Mouse (Mus musculus): ENCODE measurements around the gene Frat2. TPM values are rescaled to one million over a fixed set of nuclear protein-coding genes. Genes with fewer than 3 reads are reported as not detected.

Gene Frat2
- polyA plus RNA-seq, 1 experiment from 2014 or later = 6.4 TPM

GRCm38 (mm10) chr19:41839685-41840084, 8.2 kb downstream of the Frat2 start:
- 91% methylated on average over 3 of the region's 3 CpGs for WGBS
- H3K9me3 ChIP-seq (ENCODE audit: control insufficient read depth, low read length) = no peaks in the 10 kb centered on the region
- ATAC-seq (replicated peaks; ENCODE audit: low FRiP score, low TSS enrichment, low read depth) = no peak
- H3K27ac ChIP-seq (ENCODE audit: low read depth) = no peak overlapping the region
- no peaks in the 10 kb centered on the region for H3K27me3 ChIP-seq (replicated peaks; ENCODE audit: control insufficient read depth, insufficient read depth, low read length)
- no peak overlapping the region for H3K4me3 ChIP-seq (ENCODE audit: low read depth, low read length)
- no peak overlapping the region for H3K4me2 ChIP-seq (ENCODE audit: low read length)
- no peak overlapping the region for H3K9ac ChIP-seq (ENCODE audit: low read length)
- no peaks in the 10 kb centered on the region for H3K36me3 ChIP-seq (ENCODE audit: control insufficient read depth, insufficient read depth, low read length)
- no peak for DNase-seq (ENCODE audit: low spot score)
- H3K4me1 ChIP-seq (replicated peaks; ENCODE audit: control insufficient read depth, insufficient read depth, low read length) = no peaks in the 10 kb centered on the region

DNA sequence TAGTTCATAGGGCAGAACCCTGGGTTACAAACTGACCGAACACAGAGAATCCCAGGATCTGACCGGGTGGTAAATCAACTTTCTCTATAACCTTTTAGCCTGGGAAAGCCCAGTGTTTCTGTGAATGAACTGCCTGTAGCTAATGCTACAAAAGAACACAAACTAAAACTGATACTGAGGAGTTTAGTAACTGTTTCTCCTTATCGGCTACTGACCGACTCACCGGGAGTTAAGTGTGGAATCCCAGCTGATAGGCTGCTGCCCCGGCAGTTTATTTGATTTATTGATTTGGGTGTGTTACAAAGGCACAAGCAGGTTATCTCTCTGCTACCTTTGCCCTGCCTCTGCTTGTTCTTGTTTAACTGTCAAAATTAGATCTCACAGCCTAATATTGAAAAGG, 9.1 kb downstream of the Frat2 start:
- H3K27me3 ChIP-seq (replicated peaks; ENCODE audit: control insufficient read depth, insufficient read depth, low read length) = no peaks in the 10 kb centered on the region
- H3K9me3 ChIP-seq (ENCODE audit: control insufficient read depth, low read length) = no peaks in the 10 kb centered on the region
- H3K27ac ChIP-seq (ENCODE audit: low read depth) = peak overlapping the region; percentile 79
- ATAC-seq (replicated peaks; ENCODE audit: low FRiP score, low TSS enrichment, low read depth) (no peak), DNase-seq (ENCODE audit: low spot score) (no peak)
- H3K9ac ChIP-seq (ENCODE audit: low read length) = no peak overlapping the region
- 16% methylated on average over 6 of the region's 6 CpGs for WGBS
- H3K4me2 ChIP-seq (ENCODE audit: low read length) = peak overlapping the region; percentile 24
- H3K36me3 ChIP-seq (ENCODE audit: control insufficient read depth, insufficient read depth, low read length) = no peaks in the 10 kb centered on the region
- H3K4me1 ChIP-seq (replicated peaks; ENCODE audit: control insufficient read depth, insufficient read depth, low read length) = no peaks in the 10 kb centered on the region
- no peak overlapping the region for H3K4me3 ChIP-seq (ENCODE audit: low read depth, low read length)

DNA sequence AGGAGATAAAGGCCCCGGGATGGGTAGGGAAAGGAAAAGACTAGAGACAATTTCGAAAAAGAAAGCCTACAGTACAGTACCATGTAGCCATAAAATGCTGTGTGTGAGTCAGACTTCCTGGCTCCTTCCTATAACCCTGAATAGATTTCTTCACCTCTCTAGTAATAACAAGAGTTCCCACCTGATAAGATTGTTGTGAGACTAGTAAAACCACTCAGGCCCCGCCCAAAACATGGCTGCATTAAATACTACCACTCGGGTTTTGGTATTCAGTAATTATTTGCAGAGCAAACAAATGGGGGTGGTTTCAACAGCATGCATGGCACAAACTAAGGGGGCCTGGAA, 10.0 kb downstream of the Frat2 start:
- ATAC-seq (replicated peaks; ENCODE audit: low FRiP score, low TSS enrichment, low read depth) (peak; percentile 13; the same call in 1 of the 2 replicates), DNase-seq (ENCODE audit: low spot score) (no peak)
- H3K27ac ChIP-seq (ENCODE audit: low read depth) = peak overlapping the region; percentile 79
- H3K4me2 ChIP-seq (ENCODE audit: low read length) = peak overlapping the region; percentile 24
- H3K36me3 ChIP-seq (ENCODE audit: control insufficient read depth, insufficient read depth, low read length) = no peaks in the 10 kb centered on the region
- 39% methylated on average over 4 of the region's 4 CpGs for WGBS
- peaks cover 2% of the 10 kb centered on the region for H3K27me3 ChIP-seq (replicated peaks; ENCODE audit: control insufficient read depth, insufficient read depth, low read length)
- no peaks in the 10 kb centered on the region for H3K4me1 ChIP-seq (replicated peaks; ENCODE audit: control insufficient read depth, insufficient read depth, low read length)
- no peak overlapping the region for H3K9ac ChIP-seq (ENCODE audit: low read length)
- H3K4me3 ChIP-seq (ENCODE audit: low read depth, low read length) = no peak overlapping the region
- no peaks in the 10 kb centered on the region for H3K9me3 ChIP-seq (ENCODE audit: control insufficient read depth, low read length)

- H3K27me3 ChIP-seq (replicated peaks; ENCODE audit: control insufficient read depth, insufficient read depth, low read length) = peaks cover 7% of the 10 kb centered on the region
- no peaks in the 10 kb centered on the region for H3K9me3 ChIP-seq (ENCODE audit: control insufficient read depth, low read length)
- WGBS = 32% methylated on average over 9 of the region's 9 CpGs
- DNase-seq (ENCODE audit: low spot score) (no peak), ATAC-seq (replicated peaks; ENCODE audit: low FRiP score, low TSS enrichment, low read depth) (no peak)
- H3K4me3 ChIP-seq (ENCODE audit: low read depth, low read length) = no peak overlapping the region
- H3K36me3 ChIP-seq (ENCODE audit: control insufficient read depth, insufficient read depth, low read length) = no peaks in the 10 kb centered on the region
- H3K9ac ChIP-seq (ENCODE audit: low read length) = no peak overlapping the region
- H3K27ac ChIP-seq (ENCODE audit: low read depth) = peak overlapping the region; percentile 79; the same call in 1 of the 2 replicates
- peak overlapping the region; percentile 22 for H3K4me2 ChIP-seq (ENCODE audit: low read length)
- H3K4me1 ChIP-seq (replicated peaks; ENCODE audit: control insufficient read depth, insufficient read depth, low read length) = no peaks in the 10 kb centered on the region
Measured at GRCm38 (mm10) chr19:41837194-41837916, 10.6 kb downstream of the Frat2 start.

- 39% methylated on average over 3 of the region's 3 CpGs for WGBS
- no peaks in the 10 kb centered on the region for H3K9me3 ChIP-seq (ENCODE audit: control insufficient read depth, low read length)
- DNase-seq (ENCODE audit: low spot score) = no peak
- no peak overlapping the region for H3K9ac ChIP-seq (ENCODE audit: low read length)
- peaks cover 13% of the 10 kb centered on the region for H3K27me3 ChIP-seq (replicated peaks; ENCODE audit: control insufficient read depth, insufficient read depth, low read length)
- no peak overlapping the region for H3K4me2 ChIP-seq (ENCODE audit: low read length)
- H3K27ac ChIP-seq (ENCODE audit: low read depth) = no peak overlapping the region
- no peak for ATAC-seq (replicated peaks; ENCODE audit: low FRiP score, low TSS enrichment, low read depth)
- H3K36me3 ChIP-seq (ENCODE audit: control insufficient read depth, insufficient read depth, low read length) = no peaks in the 10 kb centered on the region
- H3K4me3 ChIP-seq (ENCODE audit: low read depth, low read length) = no peak overlapping the region
- no peaks in the 10 kb centered on the region for H3K4me1 ChIP-seq (replicated peaks; ENCODE audit: control insufficient read depth, insufficient read depth, low read length)
Measured at GRCm38 (mm10) chr19:41836719-41837118, 11.2 kb downstream of the Frat2 start.

GRCm38 (mm10) chr19:41835816-41836215, 12.1 kb downstream of the Frat2 start:
- Histone ChIP-seq H3K4me1 (replicated peaks; ENCODE audit: control insufficient read depth, insufficient read depth, low read length) (peaks cover 6% of the 10 kb centered on the region; the same call in 1 of the 2 replicates), H3K4me3 (ENCODE audit: low read depth, low read length) (no peak overlapping the region), H3K9ac (ENCODE audit: low read length) (no peak overlapping the region), H3K4me2 (ENCODE audit: low read length) (peak overlapping the region; percentile 20; the same call in 1 of the 2 replicates), H3K27me3 (replicated peaks; ENCODE audit: control insufficient read depth, insufficient read depth, low read length) (peaks cover 19% of the 10 kb centered on the region), H3K27ac (ENCODE audit: low read depth) (no peak overlapping the region), H3K9me3 (ENCODE audit: control insufficient read depth, low read length) (no peaks in the 10 kb centered on the region), H3K36me3 (ENCODE audit: control insufficient read depth, insufficient read depth, low read length) (no peaks in the 10 kb centered on the region)
- DNase-seq (ENCODE audit: low spot score) (peak; percentile 68), ATAC-seq (replicated peaks; ENCODE audit: low FRiP score, low TSS enrichment, low read depth) (peak; percentile 21; the same call in 1 of the 2 replicates)
- WGBS = 3% methylated on average over 6 of the region's 6 CpGs

DNA sequence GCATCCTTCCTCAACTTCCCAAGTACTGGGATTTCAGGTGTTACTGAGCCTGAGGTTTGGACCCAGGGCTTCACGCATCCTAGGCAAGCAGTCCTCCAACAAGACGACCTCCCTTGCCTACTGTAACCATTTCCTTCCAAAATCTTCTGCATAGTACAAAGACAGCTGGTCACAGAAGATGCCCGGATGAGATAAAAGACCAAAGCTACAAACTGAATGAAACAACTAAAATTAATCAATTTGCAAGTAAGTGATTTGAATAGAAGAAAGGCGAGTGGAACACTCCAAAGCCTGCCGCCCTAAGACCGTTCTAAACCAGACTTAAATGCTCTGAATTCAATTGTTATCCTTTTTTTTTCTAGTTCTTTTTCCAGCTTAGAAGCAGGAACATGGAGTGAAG, 12.5 kb downstream of the Frat2 start:
- Histone ChIP-seq H3K36me3 (ENCODE audit: control insufficient read depth, insufficient read depth, low read length) (no peaks in the 10 kb centered on the region), H3K4me3 (ENCODE audit: low read depth, low read length) (no peak overlapping the region), H3K27ac (ENCODE audit: low read depth) (no peak overlapping the region), H3K9ac (ENCODE audit: low read length) (no peak overlapping the region), H3K9me3 (ENCODE audit: control insufficient read depth, low read length) (no peaks in the 10 kb centered on the region), H3K27me3 (replicated peaks; ENCODE audit: control insufficient read depth, insufficient read depth, low read length) (peaks cover 19% of the 10 kb centered on the region), H3K4me1 (replicated peaks; ENCODE audit: control insufficient read depth, insufficient read depth, low read length) (peaks cover 9% of the 10 kb centered on the region; the same call in 1 of the 2 replicates), H3K4me2 (ENCODE audit: low read length) (0 out of 2 replicates have a peak overlapping the region, but pooled peaks have one; percentile 20)
- no peak for DNase-seq (ENCODE audit: low spot score)
- ATAC-seq (replicated peaks; ENCODE audit: low FRiP score, low TSS enrichment, low read depth) = no peak
- WGBS = 48% methylated on average over 6 of the region's 6 CpGs

DNA sequence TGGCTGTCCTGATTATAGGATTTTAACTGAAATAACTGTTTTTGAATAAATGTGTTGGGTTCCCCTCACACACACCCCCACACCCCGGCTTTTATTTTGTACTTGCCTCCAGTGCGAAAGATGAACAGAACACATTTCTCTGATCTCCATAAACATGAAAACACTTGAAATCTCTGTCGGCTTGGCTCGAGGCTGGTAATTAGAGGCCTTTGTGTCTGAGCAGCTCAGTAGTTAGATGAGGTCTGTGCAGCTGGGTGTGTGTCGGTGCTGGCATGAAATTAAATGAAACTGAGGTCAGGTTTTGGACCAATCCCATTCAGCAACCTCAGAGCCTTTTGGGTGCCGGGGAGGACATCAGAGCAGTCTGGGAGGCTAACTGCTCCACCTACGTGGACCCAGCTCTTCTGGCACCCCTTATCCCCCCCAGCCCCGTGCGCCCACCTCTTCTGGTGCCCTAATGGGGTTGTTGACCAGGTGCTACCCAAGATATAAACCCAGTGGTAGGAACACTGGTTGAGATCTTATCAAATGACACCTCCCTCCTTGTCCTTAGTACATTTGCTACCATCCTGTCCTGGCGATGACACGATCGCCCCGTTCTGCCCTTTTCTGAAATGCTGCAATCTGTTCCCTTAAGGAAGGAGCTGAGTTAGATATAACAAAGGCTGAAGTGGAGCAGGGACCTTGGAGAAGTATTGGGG, 15.3 kb downstream of the Frat2 start:
- WGBS = 79% methylated on average over 13 of the region's 13 CpGs
- H3K4me2 ChIP-seq (ENCODE audit: low read length) = peak overlapping the region; percentile 97; the same call in 1 of the 2 replicates
- H3K9ac ChIP-seq (ENCODE audit: low read length) = no peak overlapping the region
- ATAC-seq (replicated peaks; ENCODE audit: low FRiP score, low TSS enrichment, low read depth) (no peak), DNase-seq (ENCODE audit: low spot score) (no peak)
- H3K4me3 ChIP-seq (ENCODE audit: low read depth, low read length) = no peak overlapping the region
- no peaks in the 10 kb centered on the region for H3K36me3 ChIP-seq (ENCODE audit: control insufficient read depth, insufficient read depth, low read length)
- no peaks in the 10 kb centered on the region for H3K9me3 ChIP-seq (ENCODE audit: control insufficient read depth, low read length)
- H3K27ac ChIP-seq (ENCODE audit: low read depth) = no peak overlapping the region
- peaks cover 9% of the 10 kb centered on the region for H3K4me1 ChIP-seq (replicated peaks; ENCODE audit: control insufficient read depth, insufficient read depth, low read length)
- peaks cover 19% of the 10 kb centered on the region for H3K27me3 ChIP-seq (replicated peaks; ENCODE audit: control insufficient read depth, insufficient read depth, low read length)

Measured in intestine, embryonic 14.5 days (tissue).